Mouse (Mus musculus) megakaryocyte, adult 5-6 weeks (primary cell): ENCODE data around the gene Slc25a16. TPM values are rescaled to one million over a fixed set of nuclear protein-coding genes. Genes with fewer than 3 reads are reported as not detected.

Experiments
- ATAC-seq: 2 replicates; pipeline ENCODE4 v1.8.0; 2016; ENCODE audit warnings: mild to moderate bottlenecking, inconsistent platforms; ENCODE audit not compliant: poor library complexity, severe bottlenecking
- total RNA-seq, 2 experiments: library from RNA; stranded (forward) in 1 of 2; stranded (reverse) in 1 of 2; fragments of 153-499, 151-499 nt in 1 of 2; fragments of 221-1000, 200-1000 nt in 1 of 2; gene quantifications; 2 replicates each; pipeline versions ENCODE4 v1.2.3 to v1.2.4; 2015 to 2017

The Slc25a16 gene
- total RNA-seq, 2 experiments from 2014 or later: 21.0 to 23.4 TPM

- no peak for ATAC-seq
These were observed 70.2 kb downstream of the Slc25a16 start for GRCm38 (mm10) chr10:62990636-62991035.

DNA sequence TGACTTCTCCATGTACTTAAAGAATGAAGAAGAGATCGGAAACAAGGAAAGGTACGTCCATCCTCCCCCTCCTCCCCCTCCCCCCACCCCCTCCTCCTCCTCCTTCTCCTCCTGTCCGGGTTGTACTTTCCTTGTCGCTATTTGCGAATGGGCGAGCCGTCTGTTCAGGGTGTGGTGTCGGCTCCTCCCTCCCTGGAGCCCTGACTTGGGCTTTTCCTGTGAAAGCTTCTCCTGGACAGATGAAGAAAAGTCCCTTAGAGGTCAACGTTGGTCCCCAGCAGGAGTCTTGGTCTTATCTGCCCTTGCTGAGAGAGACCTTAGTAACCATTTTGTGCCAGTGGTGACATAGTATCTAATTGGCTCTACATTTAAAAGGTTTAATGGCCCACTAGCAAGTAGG lies 73.6 kb downstream of the Slc25a16 start:
- no peak for ATAC-seq

Other genes starting within 250 kb of the Slc25a16 start
- gene Stox1, start 194.5 kb upstream of the Slc25a16 start, total RNA-seq (2015): 0.69 TPM in 1 of 2 replicates, not detected in the other
- not detected in 2 replicates for gene Stox1, start 194.5 kb upstream of the Slc25a16 start, total RNA-seq (2017)
- 86.7 and 88.1 TPM in 2 replicates for gene Ccar1, start 128.3 kb upstream of the Slc25a16 start, total RNA-seq (2015)
- 82.6 and 111 TPM in 2 replicates for gene Ccar1, start 128.3 kb upstream of the Slc25a16 start, total RNA-seq (2017)
- 5.0 and 6.1 TPM in 2 replicates for gene Tet1, start 11.6 kb upstream of the Slc25a16 start, total RNA-seq (2015)
- gene Tet1, start 11.6 kb upstream of the Slc25a16 start, total RNA-seq (2017): 0.95 and 1.7 TPM in 2 replicates
- gene Dna2, start 26.4 kb downstream of the Slc25a16 start, total RNA-seq (2015): 108 and 109 TPM in 2 replicates
- 113 and 121 TPM in 2 replicates for gene Dna2, start 26.4 kb downstream of the Slc25a16 start, total RNA-seq (2017)
- 6.6 and 7.0 TPM in 2 replicates for gene Rufy2, start 59.6 kb downstream of the Slc25a16 start, total RNA-seq (2015)
- gene Rufy2, start 59.6 kb downstream of the Slc25a16 start, total RNA-seq (2017): 4.8 and 5.5 TPM in 2 replicates
- 23.4 and 28.8 TPM in 2 replicates for gene Hnrnph3, start 103.6 kb downstream of the Slc25a16 start, total RNA-seq (2015)
- gene Hnrnph3, start 103.6 kb downstream of the Slc25a16 start, total RNA-seq (2017): 31.2 and 34.4 TPM in 2 replicates
- gene Pbld2, start 103.7 kb downstream of the Slc25a16 start, total RNA-seq (2015): not detected in 2 replicates
- not detected in 2 replicates for gene Pbld2, start 103.7 kb downstream of the Slc25a16 start, total RNA-seq (2017)
- gene Pbld1, start 139.5 kb downstream of the Slc25a16 start, total RNA-seq (2015): 3.8 and 5.2 TPM in 2 replicates
- gene Pbld1, start 139.5 kb downstream of the Slc25a16 start, total RNA-seq (2017): 1.7 and 2.0 TPM in 2 replicates
- not detected in 2 replicates for gene Atoh7, start 179.0 kb downstream of the Slc25a16 start, total RNA-seq (2015)
- not detected in 2 replicates for gene Atoh7, start 179.0 kb downstream of the Slc25a16 start, total RNA-seq (2017)